Mouse (Mus musculus) large intestine, adult 2 months (tissue): Measurements from ENCODE around the gene Pgm3. TPM values are rescaled to one million over a fixed set of nuclear protein-coding genes. Genes with fewer than 3 reads are reported as not detected.
"Not testable (repeated sequence)": the region's sequence is repeated elsewhere in the genome, so short reads cannot be mapped to it uniquely, and the experiment has no call there.

Experiments
- DNase-seq: peaks from one replicate; pipeline ENCODE4 v3.0.0-alpha.2; 2012; ENCODE audit warnings: low read depth, low spot score
- WGBS: fragments of 180-500 bp; shearing (Covaris S2); methylation state at CpG from one replicate; pipeline ENCODE4 v1.1.7; 2018; 5-methylcytosine and 5-hydroxymethylcytosine counted together
- polyA plus RNA-seq: library from polyadenylated mRNA; depleted of rRNA; stranded (reverse); fragments of >200 nt; gene quantifications from 2 replicates; pipeline ENCODE4 v1.2.3, GENCODE M21; 2012; rRNA removed

The Pgm3 gene
- 11.9 and 14.9 TPM in 2 replicates for polyA plus RNA-seq

DNA sequence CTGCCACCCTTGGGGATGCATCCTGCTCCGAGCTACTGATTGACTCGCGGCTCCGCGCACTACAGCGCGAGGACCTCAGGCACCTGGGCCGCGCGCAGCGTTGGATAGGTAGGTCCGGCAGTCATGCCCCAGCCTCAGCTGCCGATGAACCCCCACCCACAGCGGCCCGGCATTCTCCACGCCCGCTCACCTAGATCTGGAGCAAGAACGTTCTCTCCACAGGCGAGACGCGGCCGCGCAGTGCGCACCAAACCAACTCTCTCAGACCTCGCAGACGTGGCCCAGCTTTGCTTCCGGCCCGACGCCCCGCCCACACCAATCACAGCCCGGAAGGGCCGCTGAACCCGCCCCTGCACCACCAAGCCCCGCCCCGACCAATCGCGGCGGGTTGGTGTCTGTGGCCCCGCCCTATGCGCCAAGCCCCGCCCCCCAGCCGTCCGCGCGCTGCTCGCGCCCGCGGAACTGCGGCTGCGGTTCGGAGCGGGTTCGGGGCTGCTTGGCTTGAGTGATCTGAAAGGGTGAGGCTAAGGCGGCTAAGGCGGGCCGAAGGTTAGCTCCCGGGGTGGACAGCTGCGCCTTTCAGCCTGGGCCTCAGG lies at the start of gene Pgm3, which contains the start of gene Rwdd2a:
TSS of gene Pgm3 (minus strand) at position 303 of the 596 bp plus-strand sequence.
TSS of gene Rwdd2a (plus strand) at position 452 of the 596 bp plus-strand sequence.
- DNase-seq, result peak; percentile 70
- WGBS, result under 1% methylated on average over 59 of the region's 59 CpGs

DNA sequence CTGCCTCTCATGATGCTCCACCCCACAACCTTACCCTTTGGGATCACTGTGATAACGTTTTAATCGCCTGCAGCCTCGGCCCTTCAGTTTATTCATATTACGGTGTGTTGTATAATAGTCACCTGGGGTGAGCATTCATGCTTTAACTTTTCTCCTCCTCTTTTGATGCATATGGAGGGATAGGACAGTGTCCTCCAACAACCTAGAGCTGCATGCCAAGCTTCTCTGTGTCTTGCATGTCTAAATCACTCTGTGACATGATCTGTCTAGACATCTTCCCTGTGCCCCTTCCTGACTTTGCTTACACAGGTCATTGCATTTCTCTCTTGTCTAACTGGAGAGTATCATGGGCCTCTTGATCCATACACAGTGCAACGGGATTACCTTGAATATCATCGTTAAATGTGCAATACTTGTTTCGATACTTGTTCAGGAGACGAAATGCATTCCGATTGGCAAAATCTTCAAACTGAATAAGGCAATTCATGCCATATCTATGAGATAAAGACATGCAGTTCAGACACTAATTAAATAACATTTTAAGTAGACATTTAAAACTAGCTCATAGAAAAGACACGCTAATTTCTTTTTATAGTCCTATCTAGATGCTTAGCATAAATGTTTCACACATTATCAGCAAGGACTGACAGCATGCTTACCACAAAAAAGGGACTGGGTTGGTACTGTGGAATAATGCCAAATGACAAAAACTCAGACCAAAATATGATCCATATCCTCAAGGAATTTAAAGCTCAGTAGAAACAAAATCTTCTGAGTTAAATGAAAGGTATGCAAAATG lies 47.9 kb upstream of the Pgm3 start:
- no peak for DNase-seq
- 79% methylated on average over 10 of the region's 10 CpGs for WGBS

DNA sequence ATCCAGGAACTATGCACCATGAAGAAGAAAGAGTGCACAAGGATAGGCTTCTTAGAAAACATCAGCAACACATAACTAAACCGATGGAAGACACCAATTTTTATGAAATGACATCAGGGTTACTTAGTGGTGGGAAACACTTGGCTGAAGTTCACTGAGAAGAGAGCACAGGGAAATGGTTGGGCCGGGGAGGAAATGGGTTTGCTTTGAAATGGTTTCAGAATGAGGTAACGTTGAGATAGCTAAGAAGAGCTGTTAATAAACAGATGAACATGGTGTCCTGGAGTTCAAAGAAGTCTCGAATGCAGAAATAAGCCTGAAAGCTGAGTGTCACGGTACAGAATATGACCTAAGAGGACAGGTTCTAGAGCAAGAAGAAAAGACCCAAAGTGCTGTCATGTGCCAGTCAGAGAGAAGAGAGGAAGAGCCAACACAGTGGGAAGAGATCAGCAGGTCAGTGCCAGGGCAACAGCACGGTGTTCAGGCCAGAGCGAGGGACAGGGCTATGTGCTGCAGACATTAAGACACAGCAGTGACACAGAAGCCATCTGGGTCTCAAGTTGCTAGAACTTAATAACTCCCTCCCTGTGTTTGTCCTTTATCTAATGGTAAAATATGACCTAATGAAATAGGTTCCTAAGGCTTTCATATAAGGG lies 46.3 kb upstream of the Pgm3 start:
- 76% methylated on average over 7 of the region's 7 CpGs for WGBS
- no peak for DNase-seq

DNA sequence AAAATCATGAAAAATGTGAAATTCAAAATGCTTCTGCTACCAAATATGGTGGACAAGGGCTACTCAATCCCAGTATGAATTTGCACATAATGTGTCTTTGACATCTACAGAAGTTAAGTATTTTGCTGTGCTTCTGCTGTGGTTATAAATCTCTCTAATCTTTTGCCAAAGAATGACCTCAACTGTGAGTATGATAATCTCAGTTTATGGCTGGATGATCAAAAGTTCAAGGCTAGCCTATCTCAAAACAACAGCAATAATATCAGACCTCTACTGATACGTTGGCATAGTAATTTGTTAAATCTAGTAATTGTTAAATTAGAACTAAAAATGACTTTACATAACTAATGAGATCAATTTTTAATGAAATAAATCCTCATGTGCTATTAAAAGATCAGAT lies 44.1 kb upstream of the Pgm3 start:
- 33% methylated on average over 1 of the region's 1 CpGs for WGBS
- no peak for DNase-seq

DNA sequence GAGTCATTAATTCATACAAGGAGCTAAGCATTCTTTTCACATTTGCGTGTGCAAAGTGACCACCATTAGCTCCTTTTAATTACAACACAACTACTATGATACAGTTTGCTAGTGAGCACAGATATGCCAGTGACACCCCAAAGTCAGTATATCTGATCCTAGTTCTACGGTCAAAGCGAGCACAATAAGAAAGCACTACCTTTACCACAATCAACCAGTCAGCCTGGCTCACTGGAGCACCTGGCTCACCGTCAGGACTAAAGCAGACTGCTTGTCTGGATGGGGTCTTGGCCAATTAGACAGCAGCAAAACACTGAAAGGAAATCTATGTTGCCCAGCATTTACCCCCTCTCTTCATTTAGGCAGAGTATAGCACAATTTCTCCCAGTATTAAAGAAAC lies 40.4 kb upstream of the Pgm3 start:
- no peak for DNase-seq
- WGBS, result 95% methylated on average over 4 of the region's 4 CpGs

DNA sequence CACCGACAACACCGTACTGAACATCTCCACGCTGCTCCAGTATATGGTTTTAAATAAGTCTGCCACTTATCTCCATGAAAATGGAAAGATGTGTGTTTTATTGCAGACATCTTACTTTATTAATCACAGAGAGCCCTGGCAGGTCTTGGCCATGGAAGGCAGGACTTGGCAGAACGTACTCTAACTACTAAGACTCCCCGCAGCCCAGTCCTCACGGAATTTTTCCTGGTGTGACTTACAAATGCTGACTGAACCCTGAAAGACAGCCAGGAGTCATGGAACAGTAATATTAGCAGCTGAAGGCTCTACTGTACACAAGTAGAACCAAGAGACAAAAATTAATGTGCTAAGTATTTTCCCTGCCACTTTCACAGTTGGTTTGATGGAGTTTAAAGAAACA lies 34.1 kb upstream of the Pgm3 start:
- DNase-seq, result no peak
- WGBS, result 85% methylated on average over 6 of the region's 6 CpGs

DNA sequence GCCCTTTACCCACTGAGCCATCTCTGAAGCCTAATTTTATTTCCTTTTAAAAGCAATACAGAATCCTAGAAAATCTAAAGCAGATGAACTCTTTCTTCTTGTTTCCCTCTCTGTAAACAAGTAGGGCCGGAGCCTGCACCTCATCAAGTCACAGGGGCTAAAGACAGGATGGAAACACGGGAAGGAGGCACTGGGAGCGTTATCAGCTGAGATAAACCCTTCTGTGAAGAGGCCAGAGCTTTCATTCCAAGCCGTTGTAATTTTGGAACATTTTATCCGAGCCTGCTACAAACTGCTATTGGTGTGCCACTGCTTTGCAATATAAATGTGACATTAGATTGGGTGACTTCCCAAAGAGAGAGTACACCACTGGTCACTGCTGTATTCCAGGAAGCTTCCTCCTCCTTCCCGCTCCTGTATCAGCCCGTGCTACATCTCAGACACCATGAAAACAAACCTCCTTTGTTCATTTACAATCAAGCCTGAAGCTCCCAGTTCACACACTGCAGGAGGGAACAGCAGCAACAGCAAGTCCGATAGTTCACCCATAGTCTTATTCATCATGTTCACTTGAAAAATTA lies 28.2 kb upstream of the Pgm3 start:
- DNase-seq, result no peak
- WGBS, result 30% methylated on average over 8 of the region's 8 CpGs

DNA sequence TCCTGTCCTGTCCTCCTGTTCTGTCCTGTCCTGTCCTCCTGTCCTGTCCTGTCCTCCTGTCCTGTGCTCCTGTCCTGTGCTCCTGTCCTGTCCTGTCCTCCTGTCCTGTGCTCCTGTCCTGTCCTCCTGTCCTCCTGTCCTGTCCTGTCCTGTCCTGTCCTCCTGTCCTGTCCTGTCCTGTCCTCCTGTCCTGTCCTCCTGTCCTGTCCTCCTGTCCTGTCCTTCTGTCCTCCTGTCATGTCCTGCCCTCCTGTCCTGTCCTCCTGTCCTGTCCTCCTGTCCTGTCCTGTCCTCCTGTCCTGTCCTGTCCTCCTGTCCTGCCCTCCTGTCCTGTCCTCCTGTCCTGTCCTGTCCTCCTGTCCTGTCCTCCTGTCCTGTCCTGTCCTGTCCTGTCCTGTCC lies 25.3 kb upstream of the Pgm3 start:
- not testable (repeated sequence) for DNase-seq

DNA sequence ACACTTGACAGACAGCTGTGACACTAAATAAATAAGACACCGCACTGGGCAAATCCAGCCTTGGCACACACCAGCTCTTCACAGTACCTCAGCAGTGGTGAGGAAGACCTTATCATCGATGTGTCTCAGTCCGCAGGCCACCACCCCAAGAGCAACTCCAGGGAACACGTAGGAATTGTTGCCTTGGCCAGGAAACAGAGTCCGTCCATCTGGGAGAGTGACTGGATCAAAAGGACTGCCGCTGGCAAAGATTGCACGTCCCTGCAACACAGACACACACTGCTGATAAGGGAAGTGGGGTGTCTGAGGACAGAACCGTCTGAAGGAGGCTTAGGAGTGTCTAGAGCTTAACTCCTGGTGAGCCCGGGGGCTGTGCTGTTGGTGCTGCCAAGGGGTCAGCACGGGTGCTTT lies 22.7 kb upstream of the Pgm3 start:
- 64% methylated on average over 10 of the region's 10 CpGs for WGBS
- not testable (repeated sequence) for DNase-seq

DNA sequence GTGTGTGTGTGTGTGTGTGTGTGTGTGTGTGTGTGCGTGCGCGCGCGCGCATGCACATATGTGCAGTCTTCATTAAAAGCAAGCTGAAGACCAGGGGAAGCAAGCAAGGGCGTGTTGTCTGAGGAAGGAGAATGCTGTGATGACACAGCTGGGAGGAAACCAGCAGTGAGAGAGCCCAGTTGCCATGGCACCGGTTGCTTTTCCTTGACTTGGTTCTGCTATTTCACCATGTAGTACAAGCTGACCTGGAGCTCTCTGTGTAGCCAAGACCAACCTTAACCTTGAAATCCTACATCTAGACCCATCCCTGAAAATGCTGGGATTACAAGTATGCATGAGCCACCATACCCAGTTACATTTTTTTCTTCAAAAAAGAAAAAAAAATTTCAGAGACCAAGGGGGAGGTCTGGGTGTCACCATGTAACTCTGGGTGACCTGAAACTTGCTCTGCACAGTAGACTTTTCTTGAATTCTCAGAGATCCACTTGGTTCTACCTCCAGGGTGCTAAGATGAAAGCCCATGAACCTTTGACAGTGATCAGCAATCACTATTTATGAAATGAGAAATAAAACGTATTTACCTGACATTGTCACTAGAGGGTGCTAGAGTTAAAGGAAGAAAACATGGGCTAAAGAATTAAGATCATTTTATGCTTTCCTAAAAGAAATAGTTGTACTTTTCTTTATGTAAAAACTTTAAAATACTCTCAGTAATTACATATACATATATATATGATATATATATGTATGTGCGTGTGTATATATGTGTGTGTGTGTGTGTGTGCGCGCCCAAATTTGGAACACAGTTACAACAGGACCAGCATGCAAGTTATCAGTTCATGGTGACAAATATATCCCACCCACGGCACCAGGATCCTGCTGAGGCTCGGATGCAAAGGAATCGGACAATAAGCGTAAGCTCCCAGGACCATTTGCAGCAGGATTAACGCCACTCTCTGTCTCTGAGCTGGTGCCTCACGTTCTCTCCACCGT lies 21.3 kb upstream of the Pgm3 start:
- no peak for DNase-seq

DNA sequence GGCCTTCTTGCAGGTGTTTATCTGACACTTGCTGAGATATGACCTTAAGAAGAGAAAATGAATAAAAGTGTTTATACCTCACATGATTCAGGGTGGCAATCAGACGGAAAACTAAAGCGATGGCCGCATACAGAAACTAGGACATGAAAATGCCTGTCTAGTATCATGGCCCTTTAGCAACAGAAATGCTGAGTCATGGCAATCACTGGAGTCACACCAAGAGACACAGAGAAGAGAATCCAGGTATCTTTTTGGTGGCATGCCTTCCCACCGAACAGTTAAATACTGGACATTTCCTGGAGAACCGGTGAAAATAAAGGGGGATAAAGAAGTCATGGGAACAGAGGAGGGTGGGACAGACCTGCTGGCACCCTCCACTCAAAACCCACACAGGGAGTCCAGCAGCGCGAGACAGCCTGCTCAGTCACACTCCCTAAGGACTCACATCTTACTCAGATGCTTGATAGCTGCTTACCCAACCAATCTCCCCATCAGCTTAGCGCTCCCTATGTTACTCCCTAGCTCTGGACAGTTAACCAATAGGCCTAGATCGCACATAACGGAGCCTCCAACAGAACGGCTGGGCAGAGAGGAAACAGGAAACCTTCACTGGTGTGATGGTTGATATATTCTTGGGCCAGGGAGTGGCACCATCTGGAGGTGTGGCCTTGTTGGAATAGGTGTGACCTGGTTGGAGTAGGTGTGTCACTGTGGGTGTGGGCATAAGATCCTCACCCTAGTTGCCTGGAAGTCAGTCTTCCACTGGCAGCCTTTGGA lies 15.6 kb upstream of the Pgm3 start:
- WGBS, result 89% methylated on average over 11 of the region's 11 CpGs
- DNase-seq, result no peak

More for the DNA sequence above, 21.3 kb upstream of the Pgm3 start:
- 78% methylated on average over 19 of the region's 19 CpGs for WGBS

DNA sequence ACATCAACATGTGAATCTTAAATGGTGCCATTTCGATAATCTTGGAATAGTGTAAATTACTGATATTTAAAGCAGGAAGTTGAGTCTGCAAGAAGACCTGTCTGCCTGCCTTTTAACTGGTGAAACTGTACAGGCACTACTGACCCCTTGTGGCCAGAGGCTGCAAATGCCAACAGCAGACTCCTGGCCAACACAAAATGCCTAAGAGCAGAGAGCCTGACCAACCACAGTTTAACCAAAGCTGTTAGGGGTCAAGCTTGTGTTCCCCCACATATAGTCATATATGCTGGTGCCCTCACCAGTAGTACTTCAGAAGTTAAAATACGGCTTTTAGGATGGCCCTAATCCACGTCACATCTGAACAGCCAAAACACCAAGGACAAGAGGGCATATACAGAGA lies 12.1 kb upstream of the Pgm3 start:
- 52% methylated on average over 3 of the region's 3 CpGs for WGBS
- DNase-seq, result no peak

DNA sequence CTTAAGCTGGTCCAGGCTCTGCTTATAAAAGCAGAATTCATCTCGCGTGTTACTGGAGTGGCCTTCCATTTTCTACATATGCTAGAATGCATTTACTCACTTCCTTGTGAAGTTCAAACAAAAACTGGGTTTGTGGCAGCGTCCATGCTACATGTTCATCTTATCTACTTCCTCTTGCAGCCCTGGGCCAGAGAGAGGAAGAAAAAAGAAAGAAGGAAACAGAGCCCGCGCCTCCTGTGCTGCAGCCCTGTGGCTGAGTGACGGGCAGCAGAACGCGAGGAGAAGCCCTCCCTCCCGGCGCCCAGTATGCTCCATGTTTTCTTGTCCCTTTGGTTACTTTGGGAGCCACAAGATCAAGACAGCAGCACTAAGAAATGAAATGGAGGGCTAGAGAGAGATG lies 8.0 kb upstream of the Pgm3 start:
- WGBS, result 48% methylated on average over 10 of the region's 10 CpGs
- DNase-seq, result no peak

DNA sequence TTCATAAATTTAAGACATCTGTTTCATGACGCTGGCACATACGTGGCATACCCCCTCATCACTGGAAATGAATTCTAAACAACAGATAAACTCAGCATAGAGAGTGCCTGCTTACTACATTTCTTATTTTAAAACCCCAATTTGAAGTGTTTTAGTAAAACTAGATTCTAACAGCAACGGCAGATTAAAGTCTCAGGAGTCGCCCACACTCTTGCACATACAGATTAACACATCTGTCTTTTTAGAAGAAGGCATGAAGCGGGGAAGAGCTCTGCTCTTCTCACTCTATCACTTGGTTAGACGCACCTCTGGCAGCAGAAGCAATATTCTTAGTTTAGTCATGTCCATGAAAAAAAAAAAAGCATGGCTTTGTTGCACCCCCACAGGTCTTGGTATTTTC lies 3.5 kb upstream of the Pgm3 start:
- DNase-seq, result no peak
- WGBS, result 94% methylated on average over 6 of the region's 6 CpGs

DNA sequence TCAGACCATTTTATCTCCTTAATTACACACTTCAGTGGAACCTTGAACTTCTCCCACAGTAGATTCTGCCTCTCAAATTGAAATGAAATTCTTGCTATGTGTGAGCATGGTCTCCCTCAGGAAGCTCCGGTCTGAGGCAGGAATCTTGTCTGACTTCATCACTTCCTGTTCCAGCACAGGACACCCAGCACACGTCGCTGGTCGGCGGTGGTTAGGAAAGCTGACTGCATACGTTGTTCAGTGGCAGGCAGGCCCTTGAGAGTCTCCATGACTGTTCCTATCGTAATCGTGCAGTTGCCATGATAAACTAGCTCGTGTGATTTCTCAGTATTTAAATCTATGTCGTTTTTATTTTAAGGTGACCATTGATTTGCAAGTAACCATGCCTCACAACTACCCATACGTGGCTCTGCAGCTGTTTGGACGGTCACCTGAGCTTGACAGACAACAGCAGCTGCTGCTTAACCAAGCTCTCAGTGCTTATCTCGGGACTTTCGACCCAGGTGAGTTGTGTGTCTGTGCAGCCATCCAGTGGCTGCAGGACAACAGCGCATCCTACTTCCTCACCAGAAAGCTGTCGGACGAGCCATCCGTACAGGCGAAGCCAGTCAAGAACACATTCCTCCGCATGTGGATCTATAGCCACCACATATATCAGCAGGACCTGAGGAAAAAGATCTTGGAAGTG lies 2.1 kb upstream of the Pgm3 start:
- WGBS, result 75% methylated on average over 20 of the region's 20 CpGs

DNA sequence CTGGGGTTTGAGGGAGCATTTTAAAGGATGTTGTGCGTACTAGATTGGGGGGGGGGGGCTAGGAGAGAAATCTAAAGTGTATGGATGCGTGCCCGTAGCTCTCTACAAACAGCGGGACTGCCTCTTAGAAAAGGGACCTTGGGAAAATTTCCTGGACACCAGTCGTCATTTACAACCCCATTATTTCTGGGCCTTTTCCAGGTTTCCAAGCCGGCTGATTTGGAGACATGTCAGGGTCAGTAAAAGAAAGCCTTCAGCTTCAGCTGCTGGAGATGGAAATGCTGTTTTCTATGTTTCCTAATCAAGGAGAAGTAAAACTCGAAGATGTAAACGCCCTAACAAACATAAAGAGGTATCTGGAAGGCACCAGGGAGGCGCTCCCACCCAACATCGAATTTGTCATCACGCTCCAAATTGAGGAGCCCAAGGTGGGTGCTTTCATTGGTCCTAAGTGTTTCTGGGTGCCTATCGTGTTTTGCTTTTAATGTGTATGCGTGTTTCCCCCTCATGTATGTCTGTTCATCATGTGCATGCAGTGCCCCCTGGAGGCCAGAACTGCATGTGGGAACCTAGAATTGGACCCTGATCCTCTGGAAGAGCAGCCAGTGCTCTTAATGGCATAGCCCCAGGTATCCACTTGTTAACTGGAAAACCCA lies 1.1 kb upstream of the Pgm3 start:
- 6% methylated on average over 13 of the region's 13 CpGs for WGBS
- peak; percentile 73 for DNase-seq

More for the DNA sequence above, 2.1 kb upstream of the Pgm3 start:
- no peak for DNase-seq

DNA sequence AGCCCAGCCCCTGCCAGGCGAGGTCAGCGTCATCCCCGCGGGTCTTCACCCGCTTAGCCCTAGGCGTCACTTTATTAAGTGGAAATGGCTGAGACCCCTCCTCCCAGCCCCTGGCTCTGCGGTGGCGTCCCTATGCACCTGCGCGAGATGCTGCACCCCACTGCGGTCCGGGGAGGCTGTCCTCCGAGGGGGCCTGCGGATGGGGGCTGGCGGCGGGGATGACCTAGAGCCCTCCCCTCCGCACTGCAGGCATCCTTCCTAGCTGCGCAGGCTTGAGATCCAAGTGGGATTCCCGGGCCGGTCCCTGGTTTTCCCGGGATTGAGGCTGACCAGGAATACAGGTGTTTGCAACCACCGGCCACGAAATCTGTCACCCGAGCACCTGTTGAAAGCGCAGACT lies 554 bp upstream of the Pgm3 start:
- DNase-seq, result no peak
- 1% methylated on average over 25 of the region's 25 CpGs for WGBS
